Mouse (Mus musculus) common myeloid progenitor, adult 5-6 weeks (primary cell): Measurements from ENCODE around the gene Taar4. TPM values are rescaled to one million over a fixed set of nuclear protein-coding genes. Genes with fewer than 3 reads are reported as not detected.

Experiments
- ATAC-seq: replicated peaks from 2 replicates; pipeline ENCODE4 v1.8.0; 2016; ENCODE audit warnings: low read depth, mild to moderate bottlenecking, moderate TSS enrichment, inconsistent platforms; ENCODE audit not compliant: poor library complexity, severe bottlenecking
- total RNA-seq: library from RNA; stranded (forward); fragments of 200-1000, 187-1606 nt; gene quantifications from 2 replicates; pipeline ENCODE4 v1.2.3, GENCODE M21; 2017

Taar4 gene
- total RNA-seq, result not detected in 2 replicates

GRCm38 (mm10) chr10:23960444-23960915 lies at the start of gene Taar4:
Taar4 (plus strand) TSS chr10:23960494.
- ATAC-seq, result peak; percentile 95

GRCm38 (mm10) chr10:23920056-23920455 lies 40.2 kb upstream of the Taar4 start, which contains the start of gene Taar1:
Taar1 (plus strand) TSS chr10:23920356.
- no peak for ATAC-seq

GRCm38 (mm10) chr10:23922468-23922867 lies 37.8 kb upstream of the Taar4 start:
- ATAC-seq, result no peak

GRCm38 (mm10) chr10:23923941-23924340 lies 36.4 kb upstream of the Taar4 start:
- no peak for ATAC-seq

- no peak for ATAC-seq
These were observed 22.7 kb upstream of the Taar4 start for GRCm38 (mm10) chr10:23937613-23938012.

GRCm38 (mm10) chr10:23938312-23938711 lies 22.0 kb upstream of the Taar4 start, which contains the start of gene Taar2:
Taar2 (plus strand) TSS chr10:23938572.
- ATAC-seq, result no peak

- no peak for ATAC-seq
These were observed 17.8 kb upstream of the Taar4 start for GRCm38 (mm10) chr10:23942465-23942864.

- ATAC-seq, result no peak
These were observed 12.3 kb upstream of the Taar4 start for GRCm38 (mm10) chr10:23948026-23948425.

- ATAC-seq, result no peak
These were observed 10.7 kb upstream of the Taar4 start, which contains the start of gene Taar3 for GRCm38 (mm10) chr10:23949508-23950005. Taar3 (plus strand) TSS chr10:23949558.

GRCm38 (mm10) chr10:23951714-23952113 lies 8.6 kb upstream of the Taar4 start:
- ATAC-seq, result no peak

GRCm38 (mm10) chr10:23959071-23959470 lies 1.2 kb upstream of the Taar4 start:
- ATAC-seq, result no peak

- ATAC-seq, result no peak
These were observed 3.1 kb downstream of the Taar4 start for GRCm38 (mm10) chr10:23963444-23963843.

- ATAC-seq, result no peak
These were observed 4.8 kb downstream of the Taar4 start for GRCm38 (mm10) chr10:23964921-23965610.

GRCm38 (mm10) chr10:23970656-23971165 lies 10.4 kb downstream of the Taar4 start, which contains the start of gene Taar5:
Taar5 (plus strand) TSS chr10:23970706.
- no peak for ATAC-seq

GRCm38 (mm10) chr10:23971256-23971655 lies 11.0 kb downstream of the Taar4 start:
- no peak for ATAC-seq

GRCm38 (mm10) chr10:23977958-23978357 lies 17.7 kb downstream of the Taar4 start:
- ATAC-seq, result no peak

GRCm38 (mm10) chr10:23978901-23979705 lies 18.8 kb downstream of the Taar4 start:
- peak; percentile 99 for ATAC-seq

- ATAC-seq, result no peak
These were observed 25.3 kb downstream of the Taar4 start, which contains the start of gene Taar6 for GRCm38 (mm10) chr10:23985546-23985945. Taar6 (minus strand) TSS chr10:23985646.

- ATAC-seq, result peak; percentile 56; the same call in 1 of the 2 replicates
These were observed 26.1 kb downstream of the Taar4 start for GRCm38 (mm10) chr10:23986419-23986818.

- no peak for ATAC-seq
These were observed 33.1 kb downstream of the Taar4 start, which contains the start of gene Taar7a for GRCm38 (mm10) chr10:23993381-23993780. Taar7a (minus strand) TSS chr10:23993481.
